Mouse (Mus musculus) intestine, embryonic 14.5 days (tissue): ENCODE data around the gene Zc3h7b. TPM values are rescaled to one million over a fixed set of nuclear protein-coding genes. Genes with fewer than 3 reads are reported as not detected.
A peak's percentile ranks its signal among the peaks of the same experiment; 100 is the strongest.

ENCODE experiments used
- ATAC-seq: fragments of 200-750 bp; cut with Nextera tagmentation; replicated peaks from 2 replicates; pipeline ENCODE4 v1.8.0; 2017; ENCODE audit warnings: low read depth, moderate number of reproducible peaks, moderate TSS enrichment, moderate library complexity; ENCODE audit not compliant: low FRiP score, low TSS enrichment
- DNase-seq: peaks from one replicate; pipeline ENCODE4 v3.0.0-alpha.2; 2018; ENCODE audit warnings: low spot score
- H3K27ac ChIP-seq: fragments of 300-500 bp; sonication (generic); 2 replicates; pipeline ENCODE4 v1.5.1; 2014; ENCODE audit warnings: low read depth, mild to moderate bottlenecking, control low read depth
- H3K27me3 ChIP-seq: fragments of 300-500 bp; sonication (generic); replicated peaks from 2 replicates; pipeline ENCODE4 v1.6.1; 2014; ENCODE audit warnings: low read length, control low read depth; ENCODE audit not compliant: control insufficient read depth, insufficient read depth
- H3K36me3 ChIP-seq: fragments of 300-500 bp; sonication (generic); 2 replicates; pipeline ENCODE4 v1.6.1; 2014; ENCODE audit warnings: low read length, control low read depth; ENCODE audit not compliant: control insufficient read depth, insufficient read depth
- H3K4me1 ChIP-seq: fragments of 300-500 bp; sonication (generic); replicated peaks from 2 replicates; pipeline ENCODE4 v1.6.1; 2014; ENCODE audit warnings: low read length, control low read depth, mixed read lengths; ENCODE audit not compliant: control insufficient read depth, insufficient read depth
- H3K4me2 ChIP-seq: fragments of 300-500 bp; sonication (generic); 2 replicates; pipeline ENCODE4 v1.6.1; 2014; ENCODE audit warnings: low read length
- H3K4me3 ChIP-seq: fragments of 300-500 bp; sonication (generic); 2 replicates; pipeline ENCODE4 v1.5.1; 2014; ENCODE audit warnings: low read depth, low read length, control low read depth, mixed read lengths
- H3K9ac ChIP-seq: fragments of 300-500 bp; sonication (generic); 2 replicates; pipeline ENCODE4 v1.6.1; 2014; ENCODE audit warnings: mild to moderate bottlenecking, low read length
- H3K9me3 ChIP-seq: fragments of 300-500 bp; sonication (generic); 2 replicates; pipeline ENCODE4 v1.6.1; 2016; ENCODE audit warnings: low read length, control low read depth; ENCODE audit not compliant: control insufficient read depth
- WGBS: fragments of 180-500 bp; shearing (Covaris S2); extraction: QIAGEN DNeasy Blood & Tissue Kit; methylation state at CpG from one replicate; pipeline ENCODE4 v1.1.7; 2014; 5-methylcytosine and 5-hydroxymethylcytosine counted together
- polyA plus RNA-seq: library from polyadenylated mRNA; unstranded; fragments of >200 nt; fragmentation: Nextera tagmentation; extraction: Ambion mirVana; gene quantifications from 2 replicates; pipeline ENCODE4 v1.2.1, GENCODE M21; 2014

Zc3h7b gene
- polyA plus RNA-seq, 1 experiment from 2014 or later, result 31.2 TPM

- no peak overlapping the region for H3K9ac ChIP-seq
- no peak overlapping the region for H3K4me2 ChIP-seq
- no peaks in the 10 kb centered on the region for H3K9me3 ChIP-seq
- H3K4me3 ChIP-seq, result no peak overlapping the region
- peaks cover 4% of the 10 kb centered on the region; the same call in 1 of the 2 replicates for H3K4me1 ChIP-seq
- 0 out of 2 replicates have a peak, but pooled peaks cover 3% of the 10 kb centered on the region for H3K36me3 ChIP-seq
- H3K27me3 ChIP-seq, result no peaks in the 10 kb centered on the region
- 88% methylated on average over 7 of the region's 7 CpGs for WGBS
- DNase-seq (no peak), ATAC-seq (no peak)
- no peak overlapping the region for H3K27ac ChIP-seq
Measured at GRCm38 (mm10) chr15:81842275-81842674, 97.4 kb downstream of the Zc3h7b start.

- H3K4me1 ChIP-seq, result no peaks in the 10 kb centered on the region
- no peak overlapping the region for H3K9ac ChIP-seq
- H3K27ac ChIP-seq, result no peak overlapping the region
- peaks cover 25% of the 10 kb centered on the region for H3K36me3 ChIP-seq
- DNase-seq, result no peak
- ATAC-seq, result no peak
- 79% methylated on average over 5 of the region's 5 CpGs for WGBS
- H3K27me3 ChIP-seq, result no peaks in the 10 kb centered on the region
- H3K4me3 ChIP-seq, result no peak overlapping the region
- no peak overlapping the region for H3K4me2 ChIP-seq
- no peaks in the 10 kb centered on the region for H3K9me3 ChIP-seq
Measured at GRCm38 (mm10) chr15:81845033-81845625, 100.3 kb downstream of the Zc3h7b start.

- Histone ChIP-seq H3K36me3 (peaks cover 31% of the 10 kb centered on the region), H3K9me3 (no peaks in the 10 kb centered on the region), H3K4me3 (no peak overlapping the region), H3K4me1 (no peaks in the 10 kb centered on the region), H3K27ac (no peak overlapping the region), H3K9ac (no peak overlapping the region), H3K4me2 (no peak overlapping the region), H3K27me3 (no peaks in the 10 kb centered on the region)
- ATAC-seq (peak; percentile 48), DNase-seq (no peak)
- 22% methylated on average over 4 of the region's 4 CpGs for WGBS
Measured at GRCm38 (mm10) chr15:81845724-81846123, 100.9 kb downstream of the Zc3h7b start.

Other genes starting within 250 kb of the Zc3h7b start
- 21.1 and 24.0 TPM in 2 replicates for gene Ep300, start 159.7 kb upstream of the Zc3h7b start, polyA plus RNA-seq
- 23.4 and 24.5 TPM in 2 replicates for gene L3mbtl2, start 81.2 kb upstream of the Zc3h7b start, polyA plus RNA-seq
- gene Chadl, start 47.8 kb upstream of the Zc3h7b start, polyA plus RNA-seq, result 4.7 and 5.1 TPM in 2 replicates
- gene Rangap1, start 473 bp downstream of the Zc3h7b start, polyA plus RNA-seq, result 106 and 113 TPM in 2 replicates
- 17.7 and 21.0 TPM in 2 replicates for gene Tef, start 57.4 kb downstream of the Zc3h7b start, polyA plus RNA-seq
- 23.0 TPM in 2 replicates for gene Tob2, start 113.7 kb downstream of the Zc3h7b start, polyA plus RNA-seq
- gene Phf5a, start 126.9 kb downstream of the Zc3h7b start, polyA plus RNA-seq, result 179 and 194 TPM in 2 replicates
- gene Aco2, start 127.3 kb downstream of the Zc3h7b start, polyA plus RNA-seq, result 171 and 178 TPM in 2 replicates
- gene Polr3h, start 181.2 kb downstream of the Zc3h7b start, polyA plus RNA-seq, result 75.4 and 79.5 TPM in 2 replicates
- 16.0 and 19.4 TPM in 2 replicates for gene Csdc2, start 191.7 kb downstream of the Zc3h7b start, polyA plus RNA-seq
- 25.8 and 26.6 TPM in 2 replicates for gene Pmm1, start 215.9 kb downstream of the Zc3h7b start, polyA plus RNA-seq
- gene 1700029P11Rik, start 235.5 kb downstream of the Zc3h7b start, polyA plus RNA-seq, result not detected in 2 replicates
- 87.0 and 96.7 TPM in 2 replicates for gene Xrcc6, start 242.8 kb downstream of the Zc3h7b start, polyA plus RNA-seq